Mouse (Mus musculus): Measurements from ENCODE around the gene Wbp1. TPM values are rescaled to one million over a fixed set of nuclear protein-coding genes. Genes with fewer than 3 reads are reported as not detected.
A peak's percentile ranks its signal among the peaks of the same experiment; 100 is the strongest.

Wbp1 gene
- polyA plus RNA-seq, 1 experiment from 2014 or later, result 91.3 TPM

DNA sequence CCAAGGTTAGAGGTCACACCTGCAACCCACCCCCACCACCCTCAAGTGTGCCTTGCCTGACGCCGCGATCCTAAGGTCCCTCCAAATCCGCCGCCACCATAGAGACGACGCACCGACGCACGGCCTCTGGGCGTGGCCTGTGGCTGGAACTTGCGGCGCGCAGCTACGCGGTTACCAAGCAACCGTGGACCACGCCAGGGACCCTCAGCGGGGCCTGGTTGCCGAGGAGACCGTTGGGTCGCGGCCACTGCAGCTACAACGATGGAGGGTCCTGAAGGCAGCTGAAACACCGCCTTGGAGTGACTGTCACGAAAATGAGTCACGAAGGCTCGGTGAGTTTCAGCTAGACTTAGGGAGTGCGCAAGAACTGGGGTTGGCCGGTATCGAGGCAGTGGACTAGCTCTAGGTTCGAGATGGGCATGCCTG lies 34.9 kb upstream of the Wbp1 start, which contains the start of the genes Wdr54 and 1700003E16Rik:
TSS of gene Wdr54 (minus strand) at position 139 of the 426 bp plus-strand sequence.
TSS of gene 1700003E16Rik (plus strand) at position 146 of the 426 bp plus-strand sequence.
- peaks cover 18% of the 10 kb centered on the region for H3K36me3 ChIP-seq
- H3K4me2 ChIP-seq, result peak within 1 kb of the TSS; percentile 88
- peaks cover 16% of the 10 kb centered on the region for H3K4me1 ChIP-seq (replicated peaks)
- ATAC-seq (ENCODE audit: insufficient number of reproducible peaks, low FRiP score), result peak; percentile 78
- peak within 1 kb of the TSS; percentile 60 for H3K4me3 ChIP-seq
- H3K27me3 ChIP-seq (replicated peaks), result peaks cover 29% of the 10 kb centered on the region
- no peak within 1 kb of the TSS for H3K27ac ChIP-seq (ENCODE audit: poor library complexity, severe bottlenecking)
- H3K9me3 ChIP-seq (replicated peaks), result no peaks in the 10 kb centered on the region
- WGBS, result 2% methylated on average over 32 of the region's 32 CpGs
- peak within 1 kb of the TSS; percentile 71 for H3K9ac ChIP-seq

DNA sequence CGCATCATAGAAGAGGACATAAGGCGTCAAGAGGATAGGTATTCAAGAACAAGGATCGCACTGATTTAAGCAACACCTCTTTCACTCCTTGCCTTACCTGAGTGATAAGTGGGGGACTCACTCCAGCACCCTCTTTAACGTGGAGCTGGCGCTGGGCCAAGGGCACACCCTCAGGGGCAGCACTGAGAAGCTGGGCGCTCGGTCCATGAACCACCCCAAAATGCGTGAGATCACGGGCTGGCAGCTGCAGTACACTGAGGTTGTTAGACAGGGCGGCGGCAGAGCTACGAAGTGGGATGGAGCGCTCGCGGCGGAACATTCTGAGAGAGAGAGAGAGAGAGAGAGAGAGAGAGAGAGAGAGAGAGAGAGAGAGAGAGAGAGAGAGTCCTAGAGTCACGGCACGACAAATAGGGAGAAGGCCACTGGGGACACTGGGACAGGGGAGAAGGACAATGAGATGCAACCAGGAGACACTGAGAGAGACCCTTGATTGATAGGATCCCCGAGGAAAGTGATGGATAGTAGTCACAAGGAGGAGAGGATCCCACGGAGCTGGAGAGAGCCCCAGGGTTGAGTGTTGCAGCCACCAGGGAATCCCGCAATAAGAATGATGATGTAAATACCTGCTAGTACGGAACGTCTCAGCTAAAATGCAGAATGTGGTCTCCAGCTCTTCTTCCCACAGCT lies 34.3 kb upstream of the Wbp1 start:
- H3K4me3 ChIP-seq, result peak overlapping the region; percentile 60
- H3K9me3 ChIP-seq (replicated peaks), result no peaks in the 10 kb centered on the region
- peaks cover 19% of the 10 kb centered on the region for H3K36me3 ChIP-seq
- H3K9ac ChIP-seq, result peak overlapping the region; percentile 71
- no peak for ATAC-seq (ENCODE audit: insufficient number of reproducible peaks, low FRiP score)
- H3K27me3 ChIP-seq (replicated peaks), result peaks cover 23% of the 10 kb centered on the region
- H3K4me2 ChIP-seq, result peak overlapping the region; percentile 88
- peaks cover 22% of the 10 kb centered on the region for H3K4me1 ChIP-seq (replicated peaks)
- 9% methylated on average over 23 of the region's 23 CpGs for WGBS
- no peak overlapping the region for H3K27ac ChIP-seq (ENCODE audit: poor library complexity, severe bottlenecking)

DNA sequence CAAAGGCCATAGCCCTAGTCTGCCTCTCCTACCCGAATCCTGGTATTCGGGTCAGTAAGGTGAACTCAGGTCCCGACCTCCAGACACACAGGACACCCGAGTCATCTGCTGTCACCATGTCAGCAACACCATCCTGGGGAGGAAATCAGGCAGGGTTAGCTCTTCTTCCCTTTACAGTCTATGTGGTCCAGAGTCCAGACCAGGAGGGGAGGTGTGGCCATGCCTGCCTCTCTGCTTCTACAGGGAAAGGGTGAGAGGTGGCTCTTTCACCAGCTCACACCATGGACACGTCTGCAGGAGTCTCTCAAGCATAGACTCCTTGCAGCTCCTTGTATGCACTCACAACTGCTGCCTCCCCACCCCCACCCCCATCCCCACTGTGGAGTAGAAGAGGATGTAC lies 32.1 kb upstream of the Wbp1 start:
- no peak for ATAC-seq (ENCODE audit: insufficient number of reproducible peaks, low FRiP score)
- H3K27me3 ChIP-seq (replicated peaks), result 0 out of 2 replicates have a peak, but pooled peaks cover 13% of the 10 kb centered on the region
- H3K9ac ChIP-seq, result no peak overlapping the region
- H3K4me2 ChIP-seq, result no peak overlapping the region
- H3K36me3 ChIP-seq, result peaks cover 41% of the 10 kb centered on the region
- H3K4me3 ChIP-seq, result no peak overlapping the region
- no peaks in the 10 kb centered on the region for H3K9me3 ChIP-seq (replicated peaks)
- peaks cover 25% of the 10 kb centered on the region for H3K4me1 ChIP-seq (replicated peaks)
- WGBS, result 55% methylated on average over 5 of the region's 5 CpGs
- no peak overlapping the region for H3K27ac ChIP-seq (ENCODE audit: poor library complexity, severe bottlenecking)

DNA sequence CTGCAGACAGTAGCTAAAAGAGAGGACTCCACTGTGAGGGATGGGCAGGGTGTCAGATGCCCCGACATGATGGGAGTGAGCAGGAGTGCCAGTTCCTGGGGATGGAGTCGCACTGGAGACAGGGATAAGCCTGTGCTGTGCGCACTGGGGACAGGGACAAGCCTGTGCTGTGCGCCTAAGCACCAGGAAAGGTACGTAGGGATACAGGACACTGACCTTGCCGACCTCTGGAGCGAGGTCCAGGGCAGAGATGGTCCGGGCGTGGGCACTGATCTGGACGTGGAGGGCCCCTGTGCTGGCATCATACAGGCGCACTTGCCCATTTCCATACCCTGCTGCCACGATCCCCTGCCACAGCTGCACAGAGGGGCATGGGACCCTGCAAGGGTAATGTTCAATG lies 31.7 kb upstream of the Wbp1 start:
- Histone ChIP-seq H3K27me3 (replicated peaks) (0 out of 2 replicates have a peak, but pooled peaks cover 13% of the 10 kb centered on the region), H3K9me3 (replicated peaks) (no peaks in the 10 kb centered on the region), H3K4me1 (replicated peaks) (peaks cover 25% of the 10 kb centered on the region), H3K27ac (ENCODE audit: poor library complexity, severe bottlenecking) (no peak overlapping the region), H3K4me3 (no peak overlapping the region), H3K36me3 (peaks cover 46% of the 10 kb centered on the region), H3K9ac (no peak overlapping the region), H3K4me2 (no peak overlapping the region)
- ATAC-seq (ENCODE audit: insufficient number of reproducible peaks, low FRiP score), result no peak
- 82% methylated on average over 12 of the region's 12 CpGs for WGBS

DNA sequence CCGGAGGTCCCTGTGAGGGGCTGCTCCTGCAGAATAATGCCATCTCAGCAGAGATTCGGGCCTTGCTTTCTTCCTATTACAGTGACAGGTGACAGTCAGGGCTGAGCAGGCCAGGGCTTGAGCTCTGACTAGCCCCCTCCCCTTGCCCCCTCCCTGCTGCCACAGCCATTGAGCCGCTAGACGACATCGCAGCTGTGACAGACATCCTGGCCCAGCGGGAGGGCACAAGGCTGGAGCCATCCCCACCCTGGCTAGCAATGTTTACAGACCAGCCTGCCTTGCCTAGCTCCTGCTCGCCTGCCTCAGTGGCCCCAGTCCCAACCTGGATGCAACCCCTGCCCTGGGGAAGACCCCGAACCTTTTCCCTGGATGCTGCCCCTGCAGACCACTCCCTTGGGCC lies 30.4 kb upstream of the Wbp1 start:
- H3K4me3 ChIP-seq, result no peak overlapping the region
- H3K4me2 ChIP-seq, result 0 out of 2 replicates have a peak overlapping the region, but pooled peaks have one; percentile 6
- H3K9ac ChIP-seq, result peak overlapping the region; percentile 39
- 0 out of 2 replicates have a peak, but pooled peaks cover 13% of the 10 kb centered on the region for H3K27me3 ChIP-seq (replicated peaks)
- no peak overlapping the region for H3K27ac ChIP-seq (ENCODE audit: poor library complexity, severe bottlenecking)
- no peaks in the 10 kb centered on the region for H3K9me3 ChIP-seq (replicated peaks)
- 20% methylated on average over 8 of the region's 8 CpGs for WGBS
- H3K4me1 ChIP-seq (replicated peaks), result peaks cover 25% of the 10 kb centered on the region
- no peak for ATAC-seq (ENCODE audit: insufficient number of reproducible peaks, low FRiP score)
- peaks cover 58% of the 10 kb centered on the region for H3K36me3 ChIP-seq

DNA sequence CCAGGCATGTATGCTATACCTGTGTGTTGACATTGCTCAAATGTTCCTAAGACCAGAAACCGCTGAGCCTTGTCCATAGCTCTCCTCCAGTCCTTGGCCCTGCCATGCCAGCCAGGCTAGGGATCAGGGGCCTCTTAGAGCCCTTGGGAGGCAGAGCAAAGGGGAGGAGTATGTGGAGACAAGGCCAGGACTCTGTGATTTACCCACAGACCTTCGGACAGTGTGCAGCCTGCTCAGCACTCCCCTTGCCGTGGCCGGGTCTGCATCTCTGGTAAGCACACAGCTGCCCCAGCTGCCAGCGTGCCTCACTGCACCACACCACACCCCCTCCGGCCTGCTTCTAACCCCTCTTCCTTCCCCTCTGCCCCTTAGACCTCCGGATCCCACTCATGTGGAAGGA lies 25.9 kb upstream of the Wbp1 start:
- peaks cover 26% of the 10 kb centered on the region for H3K4me1 ChIP-seq (replicated peaks)
- H3K27me3 ChIP-seq (replicated peaks), result no peaks in the 10 kb centered on the region
- H3K4me2 ChIP-seq, result no peak overlapping the region
- peaks cover 54% of the 10 kb centered on the region for H3K36me3 ChIP-seq
- no peaks in the 10 kb centered on the region for H3K9me3 ChIP-seq (replicated peaks)
- 59% methylated on average over 7 of the region's 7 CpGs for WGBS
- no peak overlapping the region for H3K4me3 ChIP-seq
- H3K9ac ChIP-seq, result no peak overlapping the region
- no peak for ATAC-seq (ENCODE audit: insufficient number of reproducible peaks, low FRiP score)
- no peak overlapping the region for H3K27ac ChIP-seq (ENCODE audit: poor library complexity, severe bottlenecking)

DNA sequence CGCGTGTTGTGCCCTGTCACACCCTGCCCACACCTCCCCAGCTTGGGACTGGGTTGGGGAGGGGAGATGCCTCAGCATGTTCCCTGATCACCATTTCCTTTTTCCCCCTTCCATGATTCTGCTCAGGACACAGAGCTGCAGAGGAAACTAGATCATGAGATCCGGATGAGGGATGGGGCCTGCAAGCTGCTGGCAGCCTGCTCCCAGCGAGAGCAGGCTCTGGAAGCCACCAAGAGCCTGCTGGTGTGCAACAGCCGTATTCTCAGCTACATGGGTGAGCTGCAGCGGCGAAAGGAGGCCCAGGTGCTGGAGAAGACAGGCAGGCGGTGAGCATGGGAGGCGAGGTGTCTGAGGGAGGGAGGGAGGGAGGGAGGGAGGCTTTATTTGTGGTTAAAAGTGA lies 24.4 kb upstream of the Wbp1 start:
- Histone ChIP-seq H3K36me3 (peaks cover 47% of the 10 kb centered on the region), H3K4me2 (no peak overlapping the region), H3K9ac (0 out of 2 replicates have a peak overlapping the region, but pooled peaks have one; percentile 15), H3K9me3 (replicated peaks) (no peaks in the 10 kb centered on the region), H3K4me1 (replicated peaks) (peaks cover 24% of the 10 kb centered on the region), H3K27me3 (replicated peaks) (no peaks in the 10 kb centered on the region), H3K4me3 (no peak overlapping the region), H3K27ac (ENCODE audit: poor library complexity, severe bottlenecking) (0 out of 2 replicates have a peak overlapping the region, but pooled peaks have one; percentile 33)
- 59% methylated on average over 9 of the region's 9 CpGs for WGBS
- ATAC-seq (ENCODE audit: insufficient number of reproducible peaks, low FRiP score), result no peak

DNA sequence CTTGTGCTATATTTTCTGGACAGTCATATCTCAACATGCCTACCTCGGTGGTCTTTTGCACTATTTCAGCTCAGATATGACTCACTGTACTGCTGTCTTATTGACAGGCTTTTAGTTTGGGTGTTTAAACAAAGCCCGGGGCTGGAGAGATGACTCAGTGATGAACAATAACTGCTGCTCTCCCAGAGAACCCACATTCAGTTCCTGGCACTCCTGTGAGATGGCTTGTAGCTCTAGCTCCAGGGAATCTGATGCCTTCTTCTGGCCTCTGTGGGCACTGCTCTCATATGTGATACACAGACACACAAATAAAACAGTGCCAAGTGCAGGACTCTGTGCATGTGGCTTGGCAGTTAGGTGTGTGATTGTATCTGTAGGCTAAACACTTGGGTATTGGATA lies 23.9 kb upstream of the Wbp1 start:
- ATAC-seq (ENCODE audit: insufficient number of reproducible peaks, low FRiP score), result no peak
- H3K9ac ChIP-seq, result no peak overlapping the region
- H3K9me3 ChIP-seq (replicated peaks), result no peaks in the 10 kb centered on the region
- H3K27me3 ChIP-seq (replicated peaks), result no peaks in the 10 kb centered on the region
- peaks cover 20% of the 10 kb centered on the region for H3K4me1 ChIP-seq (replicated peaks)
- no peak overlapping the region for H3K27ac ChIP-seq (ENCODE audit: poor library complexity, severe bottlenecking)
- H3K36me3 ChIP-seq, result peaks cover 41% of the 10 kb centered on the region
- no peak overlapping the region for H3K4me3 ChIP-seq
- WGBS, result 63% methylated on average over 2 of the region's 2 CpGs
- no peak overlapping the region for H3K4me2 ChIP-seq

DNA sequence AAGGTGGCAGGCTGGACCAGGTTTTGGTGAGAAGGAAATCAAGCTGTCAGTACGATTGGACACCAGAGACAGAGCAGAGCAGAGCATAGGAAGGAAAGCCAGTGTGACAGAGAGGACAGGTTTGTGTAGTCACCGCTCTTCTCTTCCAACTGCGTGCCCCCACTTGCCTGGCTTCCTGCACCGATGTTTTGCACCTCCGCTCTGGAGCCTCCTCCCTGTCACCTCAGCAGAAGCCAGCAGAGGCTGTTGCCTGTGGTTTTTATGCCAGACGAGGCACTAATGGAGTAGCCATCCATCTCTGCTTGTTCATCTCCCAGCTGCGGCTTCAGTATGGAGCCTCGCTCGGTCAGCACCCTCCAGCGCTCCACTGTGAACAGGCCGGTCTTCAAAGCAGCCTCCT lies 21.5 kb upstream of the Wbp1 start:
- peaks cover 18% of the 10 kb centered on the region for H3K36me3 ChIP-seq
- no peaks in the 10 kb centered on the region for H3K9me3 ChIP-seq (replicated peaks)
- H3K9ac ChIP-seq, result peak overlapping the region; percentile 65
- peak overlapping the region; percentile 74 for H3K4me2 ChIP-seq
- H3K4me1 ChIP-seq (replicated peaks), result peaks cover 36% of the 10 kb centered on the region
- no peak overlapping the region for H3K27ac ChIP-seq (ENCODE audit: poor library complexity, severe bottlenecking)
- no peaks in the 10 kb centered on the region for H3K27me3 ChIP-seq (replicated peaks)
- H3K4me3 ChIP-seq, result peak overlapping the region; percentile 42
- no peak for ATAC-seq (ENCODE audit: insufficient number of reproducible peaks, low FRiP score)
- WGBS, result 42% methylated on average over 11 of the region's 11 CpGs

DNA sequence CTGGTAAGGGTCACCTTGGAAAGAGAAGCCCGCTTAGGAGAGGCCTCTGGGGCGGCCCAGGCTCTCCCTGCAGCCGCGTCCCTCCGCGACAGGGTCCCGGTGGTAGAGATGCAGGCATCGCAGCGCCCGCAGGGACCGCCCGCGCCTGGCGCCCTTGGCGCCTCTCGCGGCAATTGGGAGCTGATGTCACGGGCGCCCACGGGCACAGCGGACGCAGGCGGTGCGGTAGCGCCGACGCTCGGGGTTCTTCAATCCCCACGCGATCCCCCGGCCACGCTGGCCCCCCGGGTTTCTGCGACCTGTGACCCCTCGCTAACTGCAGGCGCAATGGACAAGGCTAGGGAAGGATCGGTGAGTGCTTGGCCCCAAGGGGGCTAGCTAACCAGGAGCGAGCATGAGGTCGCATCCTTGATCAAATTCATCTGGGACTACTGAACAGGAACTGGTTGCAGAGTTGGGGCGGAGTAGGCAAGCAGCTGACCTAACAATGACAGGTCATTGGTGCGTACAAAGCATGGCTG lies 20.9 kb upstream of the Wbp1 start:
- WGBS, result 6% methylated on average over 41 of the region's 41 CpGs
- no peaks in the 10 kb centered on the region for H3K9me3 ChIP-seq (replicated peaks)
- no peak for ATAC-seq (ENCODE audit: insufficient number of reproducible peaks, low FRiP score)
- H3K9ac ChIP-seq, result peak overlapping the region; percentile 65
- H3K27ac ChIP-seq (ENCODE audit: poor library complexity, severe bottlenecking), result peak overlapping the region; percentile 36
- peak overlapping the region; percentile 74 for H3K4me2 ChIP-seq
- peaks cover 37% of the 10 kb centered on the region for H3K4me1 ChIP-seq (replicated peaks)
- no peaks in the 10 kb centered on the region for H3K27me3 ChIP-seq (replicated peaks)
- peaks cover 12% of the 10 kb centered on the region for H3K36me3 ChIP-seq
- peak overlapping the region; percentile 42 for H3K4me3 ChIP-seq

DNA sequence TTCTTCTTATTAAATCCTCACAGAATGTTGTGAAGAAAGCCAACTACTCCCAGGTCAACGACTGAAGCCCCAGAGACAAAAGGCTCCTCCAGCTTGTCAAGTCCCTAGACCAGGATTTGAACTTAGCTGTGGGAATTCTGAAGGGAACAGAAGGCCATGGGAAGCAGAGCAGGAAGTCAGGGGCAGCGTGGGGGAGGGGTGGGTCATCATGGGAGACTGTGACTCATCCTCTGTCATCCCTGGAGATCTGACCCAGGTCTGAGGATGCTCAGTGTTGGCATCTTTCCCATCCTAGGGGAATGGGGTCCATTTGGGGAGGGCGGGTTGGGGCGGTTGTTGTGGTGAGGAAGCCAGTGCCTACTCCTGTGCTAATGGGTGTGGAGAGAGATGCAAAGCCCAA lies 20.3 kb upstream of the Wbp1 start:
- peak overlapping the region; percentile 65 for H3K9ac ChIP-seq
- H3K4me2 ChIP-seq, result peak overlapping the region; percentile 74
- ATAC-seq (ENCODE audit: insufficient number of reproducible peaks, low FRiP score), result no peak
- no peaks in the 10 kb centered on the region for H3K9me3 ChIP-seq (replicated peaks)
- peaks cover 38% of the 10 kb centered on the region for H3K4me1 ChIP-seq (replicated peaks)
- peak overlapping the region; percentile 42 for H3K4me3 ChIP-seq
- peaks cover 6% of the 10 kb centered on the region; the same call in 1 of the 2 replicates for H3K36me3 ChIP-seq
- H3K27me3 ChIP-seq (replicated peaks), result no peaks in the 10 kb centered on the region
- H3K27ac ChIP-seq (ENCODE audit: poor library complexity, severe bottlenecking), result peak overlapping the region; percentile 36; the same call in 1 of the 2 replicates
- WGBS, result 55% methylated on average over 4 of the region's 4 CpGs

Data from heart, embryonic 12.5 days (tissue).